Mouse (Mus musculus): Measurements from ENCODE around the gene Zfp341. TPM values are rescaled to one million over a fixed set of nuclear protein-coding genes. Genes with fewer than 3 reads are reported as not detected.

Gene Zfp341
- polyA plus RNA-seq, 1 experiment: 6.1 TPM

- Histone ChIP-seq H3K36me3 (ENCODE audit: control insufficient read depth, insufficient read depth, low read length) (no peaks in the 10 kb centered on the region), H3K27me3 (ENCODE audit: control insufficient read depth, insufficient read depth, low read length) (no peaks in the 10 kb centered on the region), H3K4me3 (ENCODE audit: extremely low read depth, insufficient read depth, insufficient read length) (no peak overlapping the region), H3K27ac (ENCODE audit: insufficient read depth, low read length) (no peak overlapping the region), H3K4me1 (ENCODE audit: control insufficient read depth, insufficient read depth, insufficient read length) (peaks cover 10% of the 10 kb centered on the region; the same call in 1 of the 2 replicates)
- TF ChIP-seq POLR2A (IDR thresholded peaks at IDR 0.05; ENCODE audit: low read depth, low read length): no peak
- no peak for TF ChIP-seq CTCF (IDR thresholded peaks at IDR 0.05; ENCODE audit: extremely low read depth, insufficient read depth, insufficient read length, insufficient replicate concordance)
- no peak for DNase-seq (ENCODE audit: low read depth in 1 of 2, low spot score in 2 of 2)
- 26% methylated on average over 2 of the region's 2 CpGs for WGBS
These were observed 42.8 kb downstream of the Zfp341 start for GRCm38 (mm10) chr2:154655878-154656414.

- under 1% methylated on average over 67 of the region's 67 CpGs for WGBS
- DNase-seq (ENCODE audit: low read depth in 1 of 2, low spot score in 2 of 2): peak; percentile 95 to 98
- peak overlapping the region; percentile 92 for H3K27ac ChIP-seq (ENCODE audit: insufficient read depth, low read length)
- H3K4me1 ChIP-seq (ENCODE audit: control insufficient read depth, insufficient read depth, insufficient read length): peaks cover 10% of the 10 kb centered on the region; the same call in 1 of the 2 replicates
- H3K36me3 ChIP-seq (ENCODE audit: control insufficient read depth, insufficient read depth, low read length): no peaks in the 10 kb centered on the region
- H3K27me3 ChIP-seq (ENCODE audit: control insufficient read depth, insufficient read depth, low read length): no peaks in the 10 kb centered on the region
- H3K4me3 ChIP-seq (ENCODE audit: extremely low read depth, insufficient read depth, insufficient read length): peak overlapping the region; percentile 83
- TF ChIP-seq POLR2A (IDR thresholded peaks at IDR 0.05; ENCODE audit: low read depth, low read length) (no peak; the same call in 1 of the 2 replicates), CTCF (IDR thresholded peaks at IDR 0.05; ENCODE audit: extremely low read depth, insufficient read depth, insufficient read length, insufficient replicate concordance) (no peak)
These were observed 43.8 kb downstream of the Zfp341 start for GRCm38 (mm10) chr2:154656710-154657485.

- Histone ChIP-seq H3K36me3 (ENCODE audit: control insufficient read depth, insufficient read depth, low read length) (no peaks in the 10 kb centered on the region), H3K27me3 (ENCODE audit: control insufficient read depth, insufficient read depth, low read length) (no peaks in the 10 kb centered on the region), H3K27ac (ENCODE audit: insufficient read depth, low read length) (peak overlapping the region; percentile 92), H3K4me1 (ENCODE audit: control insufficient read depth, insufficient read depth, insufficient read length) (peaks cover 10% of the 10 kb centered on the region; the same call in 1 of the 2 replicates), H3K4me3 (ENCODE audit: extremely low read depth, insufficient read depth, insufficient read length) (peak overlapping the region; percentile 83)
- TF ChIP-seq CTCF (IDR thresholded peaks at IDR 0.05; ENCODE audit: extremely low read depth, insufficient read depth, insufficient read length, insufficient replicate concordance) (no peak), POLR2A (IDR thresholded peaks at IDR 0.05; ENCODE audit: low read depth, low read length) (peak; percentile 46; the same call in 1 of the 2 replicates)
- peak; percentile 36 to 79 for DNase-seq (ENCODE audit: low read depth in 1 of 2, low spot score in 2 of 2)
- WGBS: under 1% methylated on average over 12 of the region's 12 CpGs
These were observed 44.6 kb downstream of the Zfp341 start for GRCm38 (mm10) chr2:154657486-154658237.

DNA sequence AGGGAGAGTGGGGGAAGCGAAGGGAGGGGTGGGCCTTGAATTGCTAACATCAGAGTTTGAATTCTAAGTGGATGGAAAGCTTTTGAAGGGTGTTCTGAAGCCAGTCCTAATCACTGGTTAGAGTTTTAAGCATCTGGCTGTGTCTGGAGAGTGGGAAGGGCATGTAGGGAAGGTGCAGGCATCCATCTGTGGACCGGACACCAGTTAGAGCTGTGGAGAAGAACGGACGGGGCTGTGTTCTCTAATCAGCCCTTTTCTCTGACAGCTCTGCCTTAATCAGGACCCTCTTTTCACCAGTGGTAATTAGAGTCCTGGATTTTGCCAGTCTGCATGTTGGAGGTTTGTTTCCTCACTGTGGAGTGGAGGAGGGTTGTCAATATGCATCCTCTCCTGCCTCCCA, 46.0 kb downstream of the Zfp341 start:
- H3K4me3 ChIP-seq (ENCODE audit: extremely low read depth, insufficient read depth, insufficient read length): no peak overlapping the region
- no peaks in the 10 kb centered on the region for H3K27me3 ChIP-seq (ENCODE audit: control insufficient read depth, insufficient read depth, low read length)
- TF ChIP-seq CTCF (IDR thresholded peaks at IDR 0.05; ENCODE audit: extremely low read depth, insufficient read depth, insufficient read length, insufficient replicate concordance): no peak
- TF ChIP-seq POLR2A (IDR thresholded peaks at IDR 0.05; ENCODE audit: low read depth, low read length): no peak
- peaks cover 10% of the 10 kb centered on the region; the same call in 1 of the 2 replicates for H3K4me1 ChIP-seq (ENCODE audit: control insufficient read depth, insufficient read depth, insufficient read length)
- WGBS: 74% methylated on average over 4 of the region's 4 CpGs
- DNase-seq (ENCODE audit: low read depth in 1 of 2, low spot score in 2 of 2): no peak
- H3K27ac ChIP-seq (ENCODE audit: insufficient read depth, low read length): peak overlapping the region; percentile 37; the same call in 1 of the 2 replicates
- no peaks in the 10 kb centered on the region for H3K36me3 ChIP-seq (ENCODE audit: control insufficient read depth, insufficient read depth, low read length)

- Histone ChIP-seq H3K27me3 (ENCODE audit: control insufficient read depth, insufficient read depth, low read length) (no peaks in the 10 kb centered on the region), H3K4me3 (ENCODE audit: extremely low read depth, insufficient read depth, insufficient read length) (no peak overlapping the region), H3K4me1 (ENCODE audit: control insufficient read depth, insufficient read depth, insufficient read length) (peaks cover 10% of the 10 kb centered on the region; the same call in 1 of the 2 replicates), H3K36me3 (ENCODE audit: control insufficient read depth, insufficient read depth, low read length) (no peaks in the 10 kb centered on the region), H3K27ac (ENCODE audit: insufficient read depth, low read length) (peak overlapping the region; percentile 37; the same call in 1 of the 2 replicates)
- TF ChIP-seq CTCF (IDR thresholded peaks at IDR 0.05; ENCODE audit: extremely low read depth, insufficient read depth, insufficient read length, insufficient replicate concordance): no peak
- no peak for TF ChIP-seq POLR2A (IDR thresholded peaks at IDR 0.05; ENCODE audit: low read depth, low read length)
- no peak for DNase-seq (ENCODE audit: low read depth in 1 of 2, low spot score in 2 of 2)
- 44% methylated on average over 3 of the region's 5 CpGs for WGBS
These were observed 46.5 kb downstream of the Zfp341 start for GRCm38 (mm10) chr2:154659531-154660074.

DNA sequence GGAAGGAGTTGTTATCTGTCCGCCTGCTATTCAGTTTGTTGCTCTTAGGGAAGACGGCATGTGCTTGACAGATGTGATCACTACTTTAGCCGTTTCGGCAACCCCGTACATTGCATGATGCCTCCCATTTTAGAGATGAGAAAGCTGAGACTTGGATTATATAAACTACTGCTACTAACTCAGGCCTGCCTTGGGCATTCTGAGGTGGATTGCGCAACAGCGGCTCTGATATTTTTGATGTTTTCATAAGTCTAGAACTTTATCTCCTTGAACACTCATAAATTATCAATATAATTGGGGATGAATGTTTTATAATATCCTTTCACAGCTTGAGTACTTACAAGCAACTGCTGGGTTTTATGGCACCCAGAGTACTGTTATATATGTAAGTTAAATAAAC, 55.6 kb downstream of the Zfp341 start:
- Histone ChIP-seq H3K27me3 (ENCODE audit: control insufficient read depth, insufficient read depth, low read length) (no peaks in the 10 kb centered on the region), H3K36me3 (ENCODE audit: control insufficient read depth, insufficient read depth, low read length) (peaks cover 9% of the 10 kb centered on the region), H3K4me1 (ENCODE audit: control insufficient read depth, insufficient read depth, insufficient read length) (no peaks in the 10 kb centered on the region; the same call in 1 of the 2 replicates), H3K4me3 (ENCODE audit: extremely low read depth, insufficient read depth, insufficient read length) (no peak overlapping the region), H3K27ac (ENCODE audit: insufficient read depth, low read length) (no peak overlapping the region)
- TF ChIP-seq CTCF (IDR thresholded peaks at IDR 0.05; ENCODE audit: extremely low read depth, insufficient read depth, insufficient read length, insufficient replicate concordance): no peak
- no peak for TF ChIP-seq POLR2A (IDR thresholded peaks at IDR 0.05; ENCODE audit: low read depth, low read length)
- 95% methylated on average over 7 of the region's 7 CpGs for WGBS
- no peak for DNase-seq (ENCODE audit: low read depth in 1 of 2, low spot score in 2 of 2)
